Mouse (Mus musculus) forebrain, postnatal 0 days (tissue): ENCODE measurements at regions not wholly inside any gene's neighbourhood (a gene's known extent, or its start where the extent isn't known, plus 50 kb on each side); places are given as distances from the start of the nearest gene placed in this dataset.
"Not testable (repeated sequence)": the region's sequence is repeated elsewhere in the genome, so short reads cannot be mapped to it uniquely, and the experiment has no call there.

ENCODE experiments used
- ATAC-seq: fragments of 200-750 bp; cut with Nextera tagmentation; 2 replicates; pipeline ENCODE4 v1.8.0; 2017; ENCODE audit warnings: mild to moderate bottlenecking, moderate library complexity
- DNase-seq: peaks from one replicate; pipeline ENCODE4 v3.0.0-alpha.2; 2015
- H3K27ac ChIP-seq: fragments of 300-500 bp; sonication (generic); 2 replicates; pipeline ENCODE4 v1.5.1; 2014; ENCODE audit warnings: low read depth, mild to moderate bottlenecking, antibody characterized with exemption, low read length, moderate library complexity, mixed read lengths
- H3K27me3 ChIP-seq: fragments of 300-500 bp; sonication (generic); 2 replicates; pipeline ENCODE4 v1.6.1; 2014; ENCODE audit warnings: mild to moderate bottlenecking, low read length, mixed read lengths; ENCODE audit not compliant: insufficient read depth
- H3K36me3 ChIP-seq: fragments of 300-500 bp; sonication (generic); 2 replicates; pipeline ENCODE4 v1.6.1; 2014; ENCODE audit warnings: mild to moderate bottlenecking, moderate library complexity; ENCODE audit not compliant: insufficient read depth
- H3K4me1 ChIP-seq: fragments of 300-500 bp; sonication (generic); 2 replicates; pipeline ENCODE4 v1.6.1; 2014; ENCODE audit warnings: antibody characterized with exemption; ENCODE audit not compliant: insufficient read depth
- H3K4me2 ChIP-seq: fragments of 300-500 bp; sonication (generic); 2 replicates; pipeline ENCODE4 v1.6.1; 2014; ENCODE audit warnings: low read depth, mild to moderate bottlenecking, moderate library complexity
- H3K4me3 ChIP-seq: fragments of 300-500 bp; sonication (generic); 2 replicates; pipeline ENCODE4 v1.5.1; 2014; ENCODE audit warnings: low read depth, low read length, mixed read lengths
- H3K9ac ChIP-seq: fragments of 300-500 bp; sonication (generic); 2 replicates; pipeline ENCODE4 v1.6.1; 2014; ENCODE audit warnings: mild to moderate bottlenecking
- H3K9me3 ChIP-seq: fragments of 300-500 bp; sonication (generic); 2 replicates; pipeline ENCODE4 v1.6.1; 2016; ENCODE audit warnings: low read length
- CTCF ChIP-seq: sonication (generic); IDR thresholded peaks from 2 replicates; pipeline ENCODE4 v1.5.1; 2016; ENCODE audit warnings: antibody characterized with exemption, control low read depth, low read depth
- WGBS: fragments of 180-500 bp; shearing (Covaris S2); extraction: QIAGEN DNeasy Blood & Tissue Kit; methylation state at CpG from one replicate; pipeline ENCODE4 v1.1.7; 2014; 5-methylcytosine and 5-hydroxymethylcytosine counted together

GRCm38 (mm10) chr12:64137997-64138396, 336.5 kb downstream of the Fscb start:
- no peaks in the 10 kb centered on the region for H3K27me3 ChIP-seq
- DNase-seq (no peak), ATAC-seq (no peak)
- no peak overlapping the region for H3K27ac ChIP-seq
- H3K9ac ChIP-seq: no peak overlapping the region
- TF ChIP-seq CTCF: no peak
- no peak overlapping the region for H3K4me3 ChIP-seq
- no peak overlapping the region for H3K4me2 ChIP-seq
- H3K4me1 ChIP-seq: no peaks in the 10 kb centered on the region
- no peaks in the 10 kb centered on the region for H3K36me3 ChIP-seq
- 86% methylated on average over 1 of the region's 1 CpGs for WGBS
- no peaks in the 10 kb centered on the region for H3K9me3 ChIP-seq

DNA sequence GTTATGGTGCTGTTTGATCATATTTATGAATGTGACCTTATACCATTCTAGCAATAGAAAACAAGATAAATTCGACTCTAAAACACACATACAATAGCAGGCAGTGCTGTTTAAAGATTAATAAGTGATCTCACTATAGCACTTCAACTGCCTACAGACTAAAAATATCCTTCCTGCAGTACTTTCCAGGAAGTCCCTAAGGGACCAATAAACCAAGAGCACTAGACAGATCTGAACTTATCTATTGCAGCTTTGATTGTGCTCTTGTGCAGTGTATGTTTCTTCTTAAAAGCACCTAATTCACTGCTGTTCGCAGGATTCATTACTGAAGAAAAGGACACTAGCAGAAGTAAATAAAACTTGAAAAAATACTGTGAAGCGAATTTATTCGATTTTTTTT, 358.1 kb downstream of the Fscb start:
- ATAC-seq: no peak
- TF ChIP-seq CTCF: no peak

GRCm38 (mm10) chr12:64114476-64114875, 360.0 kb downstream of the Fscb start:
- peak; percentile 38; the same call in 1 of the 2 replicates for ATAC-seq

More for the DNA sequence above, 358.1 kb downstream of the Fscb start:
- Histone ChIP-seq H3K9me3 (no peaks in the 10 kb centered on the region), H3K36me3 (no peaks in the 10 kb centered on the region), H3K27me3 (no peaks in the 10 kb centered on the region), H3K27ac (no peak overlapping the region), H3K4me2 (no peak overlapping the region), H3K4me1 (no peaks in the 10 kb centered on the region), H3K9ac (no peak overlapping the region), H3K4me3 (no peak overlapping the region)
- 70% methylated on average over 4 of the region's 4 CpGs for WGBS
- no peak for DNase-seq

GRCm38 (mm10) chr12:64104214-64104613, 370.3 kb downstream of the Fscb start:
- 32% methylated on average over 2 of the region's 2 CpGs for WGBS
- Histone ChIP-seq H3K36me3 (no peaks in the 10 kb centered on the region), H3K27me3 (no peaks in the 10 kb centered on the region), H3K27ac (no peak overlapping the region), H3K4me3 (no peak overlapping the region), H3K4me2 (no peak overlapping the region), H3K9me3 (no peaks in the 10 kb centered on the region), H3K4me1 (no peaks in the 10 kb centered on the region), H3K9ac (no peak overlapping the region)
- TF ChIP-seq CTCF: peak; percentile 55
- DNase-seq: peak; percentile 36
- ATAC-seq: no peak

More at GRCm38 (mm10) chr12:64114476-64114875, 360.0 kb downstream of the Fscb start:
- no peaks in the 10 kb centered on the region for H3K27me3 ChIP-seq
- WGBS: 48% methylated on average over 4 of the region's 4 CpGs
- TF ChIP-seq CTCF: no peak
- no peaks in the 10 kb centered on the region for H3K9me3 ChIP-seq
- H3K4me2 ChIP-seq: no peak overlapping the region
- no peak overlapping the region for H3K4me3 ChIP-seq
- DNase-seq: peak; percentile 8
- H3K36me3 ChIP-seq: no peaks in the 10 kb centered on the region
- no peak overlapping the region for H3K9ac ChIP-seq
- H3K4me1 ChIP-seq: no peaks in the 10 kb centered on the region
- no peak overlapping the region for H3K27ac ChIP-seq

GRCm38 (mm10) chr12:64076789-64077188, 397.7 kb downstream of the Fscb start:
- Histone ChIP-seq H3K27me3 (no peaks in the 10 kb centered on the region), H3K4me3 (no peak overlapping the region), H3K36me3 (no peaks in the 10 kb centered on the region), H3K27ac (no peak overlapping the region), H3K9me3 (no peaks in the 10 kb centered on the region), H3K4me1 (no peaks in the 10 kb centered on the region), H3K4me2 (no peak overlapping the region), H3K9ac (no peak overlapping the region)
- no peak for TF ChIP-seq CTCF
- 63% methylated on average over 7 of the region's 7 CpGs for WGBS
- no peak for DNase-seq
- ATAC-seq: no peak

DNA sequence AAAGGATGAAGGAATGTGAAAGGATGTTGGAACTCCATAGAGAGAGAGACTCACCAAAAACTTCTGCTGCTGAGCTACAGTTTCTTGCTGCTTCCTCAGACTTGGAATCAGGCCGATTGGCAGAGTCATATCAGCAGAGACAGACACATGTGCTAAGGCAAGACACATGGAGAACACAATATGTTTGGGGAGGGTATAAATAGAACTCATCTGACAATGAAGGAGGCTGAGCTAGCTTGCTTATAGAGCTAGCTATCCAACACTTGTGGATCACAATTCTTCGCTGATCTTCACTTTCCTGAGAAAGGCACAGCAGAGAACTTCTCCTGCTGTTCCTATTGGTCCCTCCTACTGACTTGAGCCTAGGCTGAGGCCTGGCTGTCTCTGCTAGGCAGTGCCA, 429.0 kb downstream of the Fscb start:
- H3K4me2 ChIP-seq: no peak overlapping the region
- H3K9me3 ChIP-seq: no peaks in the 10 kb centered on the region
- no peak overlapping the region for H3K9ac ChIP-seq
- no peaks in the 10 kb centered on the region for H3K27me3 ChIP-seq
- no peaks in the 10 kb centered on the region for H3K4me1 ChIP-seq
- no peak overlapping the region for H3K4me3 ChIP-seq
- H3K27ac ChIP-seq: no peak overlapping the region
- WGBS: 79% methylated on average over 2 of the region's 2 CpGs
- DNase-seq (no peak), ATAC-seq (no peak)
- H3K36me3 ChIP-seq: no peaks in the 10 kb centered on the region
- TF ChIP-seq CTCF: no peak

GRCm38 (mm10) chr12:64008631-64009030, 465.9 kb downstream of the Fscb start:
- WGBS: 89% methylated on average over 1 of the region's 1 CpGs
- DNase-seq, H3K4me3 ChIP-seq, H3K27me3 ChIP-seq, H3K9ac ChIP-seq, H3K4me1 ChIP-seq, H3K36me3 ChIP-seq, H3K27ac ChIP-seq, H3K9me3 ChIP-seq, ATAC-seq, H3K4me2 ChIP-seq: not testable (repeated sequence)
